Mouse (Mus musculus): ENCODE results near the gene Olfr1305.

The Olfr1305 gene

GRCm38 (mm10) chr2:111877049-111877448, at the start of gene Olfr1305:
Olfr1305 (minus strand) TSS chr2:111877149.
- DNase-seq: no peak

GRCm38 (mm10) chr2:111916171-111916570, 39.2 kb upstream of the Olfr1305 start, which contains the start of gene Olfr1306:
Olfr1306 (minus strand) TSS chr2:111916271.
- no peak for DNase-seq

- DNase-seq: no peak
Observed at GRCm38 (mm10) chr2:111820240-111820639, 56.7 kb downstream of the Olfr1305 start, which contains the start of gene Olfr1303. Olfr1303 (minus strand) TSS chr2:111820340.
